Mouse (Mus musculus): ENCODE data around the gene Cfap70.

Cfap70 gene

DNA sequence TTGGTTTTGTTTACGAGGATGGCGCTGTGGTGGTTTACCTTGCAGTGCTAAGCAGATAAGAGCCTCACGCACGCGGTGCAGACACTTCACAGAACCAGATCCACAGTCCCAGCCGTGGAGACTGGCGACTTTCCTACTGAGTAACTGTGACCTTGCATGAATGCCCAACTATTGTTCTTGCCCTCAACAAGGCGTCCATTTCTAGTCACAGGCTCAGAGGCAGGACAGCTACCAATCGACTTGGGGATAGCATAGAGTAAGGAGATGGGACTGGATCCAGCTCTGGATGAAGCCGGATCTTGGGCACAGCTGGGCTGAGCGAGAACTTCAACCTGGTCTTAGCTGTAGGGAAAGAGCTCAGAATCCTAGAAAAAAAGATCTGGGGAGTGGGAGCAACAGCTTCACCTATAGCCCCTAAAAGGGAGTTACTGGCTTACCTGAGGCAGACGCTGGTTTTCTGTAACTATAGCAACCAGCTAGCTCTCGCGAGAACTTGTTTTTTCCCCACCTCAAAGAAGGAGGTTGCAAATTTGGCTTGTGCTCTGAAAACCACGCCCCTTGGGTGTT, at the start of gene Cfap70:
Gene Cfap70, minus strand, starts transcription at position 462 of the 567 bp plus-strand sequence.
- DNase-seq: peak; percentile 52

DNA sequence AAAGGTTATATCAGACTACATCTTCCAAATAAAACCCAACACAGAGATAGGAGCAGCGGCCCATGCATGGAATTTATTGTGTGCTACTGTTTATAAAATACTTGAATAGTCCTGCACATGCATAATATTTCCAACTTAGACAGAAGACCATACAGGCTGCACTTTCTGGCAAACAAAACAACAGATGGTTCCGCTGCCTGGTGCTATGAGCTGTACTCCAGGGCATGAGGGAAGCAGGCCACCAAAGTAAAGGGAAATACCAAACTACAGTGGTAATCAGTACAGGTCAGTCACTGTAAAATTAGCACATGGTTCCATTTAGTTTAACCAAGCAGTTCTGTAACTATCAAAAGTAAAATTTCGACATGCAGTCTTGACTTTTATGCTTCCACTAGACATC, 48.0 kb upstream of the Cfap70 start:
- DNase-seq: no peak

- no peak for DNase-seq
These were observed 44.6 kb upstream of the Cfap70 start, which contains the start of gene Mss51 for GRCm38 (mm10) chr14:20496603-20497002. TSS of gene Mss51 (minus strand) at chr14:20496901.

GRCm38 (mm10) chr14:20486031-20486430, 34.0 kb upstream of the Cfap70 start:
- DNase-seq: no peak

GRCm38 (mm10) chr14:20482051-20482751, 30.2 kb upstream of the Cfap70 start:
- no peak for DNase-seq

DNA sequence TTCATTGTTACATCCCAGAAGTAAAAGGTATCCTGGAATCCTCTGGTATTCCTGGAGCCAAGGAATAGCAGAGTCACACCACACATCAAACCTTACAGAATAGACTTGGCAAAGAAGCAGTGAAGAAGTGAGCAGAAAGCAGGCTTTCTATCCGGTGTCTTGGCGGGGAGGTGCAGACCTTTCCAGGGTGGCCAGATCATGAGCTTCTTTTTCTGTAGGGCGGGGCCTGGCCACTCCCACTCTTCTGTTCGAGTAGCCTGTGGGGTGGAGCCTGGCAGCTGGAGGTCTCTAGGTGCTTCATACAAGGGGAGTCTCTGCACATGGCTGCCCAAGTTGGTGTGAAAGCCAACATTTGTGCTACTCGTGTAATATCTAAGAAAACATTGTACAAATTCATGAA, 29.2 kb upstream of the Cfap70 start:
- DNase-seq: no peak

DNA sequence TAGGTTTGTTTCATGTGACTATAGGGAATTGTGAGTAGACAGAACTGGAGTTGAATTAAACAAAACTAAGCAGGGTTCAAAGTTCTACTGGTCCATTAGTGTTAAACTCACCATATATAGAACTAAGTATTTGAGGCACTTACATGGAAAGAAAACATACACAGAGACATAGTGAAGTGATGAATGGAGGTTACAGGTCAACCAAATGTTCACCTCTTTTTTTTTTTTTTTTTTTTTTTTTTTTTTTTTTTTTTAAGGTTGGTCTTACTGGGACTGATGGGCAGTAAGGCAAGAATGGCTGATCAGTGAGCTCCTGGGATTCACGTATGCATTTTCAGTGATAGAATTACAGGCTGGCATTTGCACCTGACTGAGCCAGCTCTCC, 28.2 kb upstream of the Cfap70 start:
- DNase-seq: no peak

DNA sequence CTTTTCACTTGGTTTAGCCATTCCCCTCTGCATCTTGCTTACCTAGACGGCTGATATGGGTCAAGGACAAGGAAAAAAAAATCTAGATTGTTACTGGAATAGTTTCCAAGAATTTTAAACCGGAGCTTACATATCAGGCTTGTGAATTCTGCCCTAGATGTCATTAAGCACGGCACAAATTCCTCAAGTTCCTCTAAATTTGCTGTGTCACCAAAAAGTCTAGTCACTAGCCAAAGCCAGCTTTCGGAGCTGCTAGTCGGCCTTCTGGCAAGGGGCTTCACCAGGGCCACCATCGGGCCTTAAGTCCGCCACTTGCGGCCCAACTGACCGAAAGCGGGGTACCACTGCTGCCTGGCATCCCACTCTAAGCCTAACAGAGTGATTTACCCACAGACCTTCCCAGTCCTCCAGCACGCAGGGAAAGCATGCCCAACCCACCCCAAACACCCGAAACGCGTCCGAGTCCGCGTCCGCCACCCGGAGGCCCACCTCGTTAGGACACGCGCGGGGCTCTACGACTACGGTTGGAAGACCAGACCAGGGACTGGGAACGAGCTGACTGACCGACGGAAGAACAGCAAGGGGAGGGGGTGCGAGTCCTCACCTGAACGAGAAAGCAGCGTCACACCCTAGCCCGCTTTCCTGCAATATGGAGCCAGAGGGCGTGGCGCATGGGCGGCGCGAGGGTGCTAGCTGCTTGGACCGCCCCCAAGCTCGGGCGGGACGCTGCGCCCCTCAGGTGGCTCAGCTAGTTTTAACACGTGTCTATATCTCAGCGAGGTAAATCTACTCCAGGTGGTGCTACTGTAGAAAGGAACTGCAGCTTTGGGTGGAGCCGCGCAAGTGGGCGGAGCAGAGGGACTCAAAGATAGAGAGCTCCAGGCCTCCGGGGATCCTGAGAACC, 27.5 kb upstream of the Cfap70 start, which contains the start of gene Anxa7:
Gene Anxa7, minus strand, starts transcription at position 843 of the 904 bp plus-strand sequence.
- DNase-seq: peak; percentile 79

DNA sequence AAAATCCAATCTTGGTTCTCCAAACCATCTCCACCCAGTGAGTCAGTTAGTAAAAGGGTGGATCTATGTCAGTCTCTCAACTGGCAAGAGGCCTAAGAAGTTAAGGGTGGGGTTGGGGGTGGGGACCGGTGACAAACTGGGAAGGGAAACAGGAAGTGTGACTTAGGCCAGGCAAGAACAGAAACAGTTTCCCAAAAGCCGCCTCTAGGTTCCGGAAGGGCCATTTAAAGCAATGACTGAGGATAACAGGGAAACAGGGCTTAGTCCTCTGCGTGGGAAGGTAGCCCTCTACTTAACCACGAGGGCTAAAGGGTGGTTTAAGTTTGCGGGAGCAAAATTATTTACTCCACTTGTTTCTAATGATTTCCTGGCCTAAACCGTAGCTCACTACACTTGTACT, 26.8 kb upstream of the Cfap70 start:
- DNase-seq: no peak

DNA sequence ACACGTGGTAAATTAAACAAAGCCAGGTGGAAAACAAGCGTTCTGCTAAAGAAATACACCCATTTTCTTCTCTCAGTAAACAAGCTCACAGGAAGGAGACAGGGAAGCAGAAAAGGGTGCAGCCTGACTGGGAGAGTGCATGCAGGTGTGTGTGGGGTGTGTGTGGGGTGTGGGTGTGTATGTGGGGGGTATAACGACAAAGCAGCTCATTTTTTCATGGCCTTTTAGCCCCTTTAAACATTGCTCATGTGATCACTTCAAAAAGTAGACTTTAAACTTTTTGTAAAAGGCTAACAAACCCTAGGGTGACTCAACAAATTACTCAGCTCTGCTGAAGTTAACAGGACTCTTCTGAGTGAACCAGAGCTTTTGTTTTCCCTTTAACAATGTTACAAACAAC, 26.4 kb upstream of the Cfap70 start:
- DNase-seq: no peak

GRCm38 (mm10) chr14:20477261-20478025, 25.4 kb upstream of the Cfap70 start:
- DNase-seq: no peak

GRCm38 (mm10) chr14:20460216-20460615, 8.2 kb upstream of the Cfap70 start:
- no peak for DNase-seq

DNA sequence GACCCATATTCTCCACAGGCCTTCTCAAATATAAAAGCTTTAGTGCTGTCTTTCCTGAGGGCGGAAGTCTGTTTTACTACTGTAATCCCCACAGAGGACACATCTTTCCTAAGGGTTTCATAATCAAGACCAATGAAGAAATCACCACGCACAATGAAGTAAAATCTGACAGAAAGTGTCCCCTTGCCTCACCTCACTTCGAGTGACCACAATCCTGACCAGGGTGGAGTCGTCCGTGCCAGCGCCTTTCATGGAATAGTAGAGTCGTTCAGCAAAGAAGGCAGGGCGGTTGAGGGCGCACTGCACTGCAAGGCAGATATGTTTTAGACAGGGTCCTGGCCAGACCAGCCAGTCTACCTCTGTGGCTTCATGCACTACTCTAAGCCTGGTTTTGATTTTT, 6.4 kb upstream of the Cfap70 start:
- DNase-seq: no peak

GRCm38 (mm10) chr14:20452929-20453328, 903 bp upstream of the Cfap70 start:
- DNase-seq: no peak

DNA sequence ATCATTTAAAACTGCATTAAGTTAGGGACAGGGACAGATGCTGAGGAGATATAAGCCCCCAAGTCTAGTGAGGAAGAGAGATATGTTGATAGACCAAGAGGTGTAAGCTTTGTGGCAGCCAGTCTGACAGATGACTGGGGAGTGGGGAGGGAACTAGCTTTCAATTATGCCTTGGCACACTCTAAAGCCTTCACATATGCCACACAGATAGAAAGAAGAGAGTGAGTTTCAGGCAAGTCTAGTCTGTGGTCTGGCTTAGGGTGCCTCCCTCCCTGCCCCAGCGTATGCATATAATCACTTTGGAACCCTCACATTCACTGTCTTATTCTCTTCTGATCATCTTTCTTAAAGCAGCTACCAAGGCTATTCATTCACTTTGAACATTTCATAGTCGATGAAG, 724 bp downstream of the Cfap70 start:
- DNase-seq: no peak

DNA sequence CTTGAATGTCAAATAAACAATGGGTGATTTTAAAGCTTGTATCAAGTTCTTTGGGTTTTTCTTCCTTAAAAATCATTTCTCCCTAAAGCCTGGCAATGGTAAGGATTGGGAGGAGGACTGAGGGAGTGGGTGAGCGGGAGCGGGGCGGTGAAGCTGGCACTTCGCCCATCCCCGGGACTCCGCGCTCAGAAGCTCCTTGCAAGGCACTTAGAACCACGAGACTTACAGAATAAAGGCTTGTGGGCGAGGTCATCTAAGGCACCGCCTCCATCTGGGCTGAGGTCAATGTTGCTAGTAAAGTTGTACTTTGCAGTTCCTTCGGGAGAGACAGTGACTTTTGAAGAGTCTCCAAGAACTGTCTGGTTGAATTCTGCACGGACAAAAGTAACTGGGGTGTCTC, 4.8 kb downstream of the Cfap70 start:
- peak; percentile 39 for DNase-seq

- DNase-seq: no peak
These were observed 9.8 kb downstream of the Cfap70 start for GRCm38 (mm10) chr14:20442252-20442651.

DNA sequence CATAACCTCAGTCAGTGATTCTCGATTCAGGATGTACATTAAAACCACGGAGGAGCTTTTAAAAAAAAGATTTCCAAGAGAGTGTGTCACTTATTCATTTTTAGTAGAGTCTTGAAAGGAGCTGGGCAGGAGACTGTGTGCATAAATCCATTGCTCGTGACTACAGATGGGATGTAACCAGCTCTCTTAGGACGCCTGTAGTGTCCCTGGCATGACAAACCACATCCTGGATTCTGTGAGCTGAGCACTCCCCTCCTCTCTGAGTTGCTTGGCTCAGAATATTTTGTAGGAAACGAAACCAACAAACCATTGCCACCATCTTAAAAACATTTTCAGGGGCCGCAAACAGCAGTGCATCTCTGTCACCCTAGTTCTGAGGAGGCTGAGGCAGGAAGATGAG, 15.1 kb downstream of the Cfap70 start:
- DNase-seq: no peak

- DNase-seq: peak; percentile 30
These were observed 19.6 kb downstream of the Cfap70 start for GRCm38 (mm10) chr14:20432420-20432819.

DNA sequence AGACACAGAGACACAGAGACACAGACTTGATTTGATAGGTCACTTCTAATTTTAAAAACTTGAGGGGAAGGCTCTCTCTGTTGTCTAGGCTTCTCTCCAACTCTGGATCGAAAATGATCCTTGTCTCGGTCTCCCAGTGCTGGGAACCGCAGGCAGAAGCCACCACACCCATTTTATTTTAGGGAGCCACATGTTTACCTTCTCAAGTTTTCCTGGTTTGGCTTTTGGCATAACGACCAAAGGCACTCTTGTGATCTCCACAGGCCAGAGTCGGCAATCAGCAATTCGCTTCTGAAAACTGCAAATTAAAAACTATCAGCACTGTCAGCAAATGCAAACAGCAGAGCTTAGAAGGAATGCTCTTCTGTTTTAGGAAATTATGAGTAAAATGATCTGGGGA, 20.3 kb downstream of the Cfap70 start:
- no peak for DNase-seq

GRCm38 (mm10) chr14:20429833-20430232, 22.2 kb downstream of the Cfap70 start:
- DNase-seq: no peak

DNA sequence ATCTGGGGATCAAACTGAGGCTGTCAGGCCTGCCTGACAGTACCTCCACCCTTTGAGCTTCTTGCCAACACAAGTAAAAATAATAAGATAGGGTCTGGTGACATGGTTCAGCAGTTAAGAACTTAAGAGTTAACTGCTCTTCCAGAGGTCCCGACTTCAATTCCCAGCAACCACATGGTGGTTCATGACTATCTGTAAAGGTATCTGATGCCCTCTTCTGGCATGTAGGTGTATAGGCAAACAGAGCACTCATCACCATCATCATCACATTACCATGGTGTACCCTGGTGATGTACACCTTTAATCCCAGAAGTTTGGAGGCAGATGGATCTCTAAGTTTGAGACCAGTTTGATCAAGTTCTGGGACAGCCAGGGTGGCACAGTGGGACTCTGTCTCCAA, 23.4 kb downstream of the Cfap70 start:
- no peak for DNase-seq

DNA sequence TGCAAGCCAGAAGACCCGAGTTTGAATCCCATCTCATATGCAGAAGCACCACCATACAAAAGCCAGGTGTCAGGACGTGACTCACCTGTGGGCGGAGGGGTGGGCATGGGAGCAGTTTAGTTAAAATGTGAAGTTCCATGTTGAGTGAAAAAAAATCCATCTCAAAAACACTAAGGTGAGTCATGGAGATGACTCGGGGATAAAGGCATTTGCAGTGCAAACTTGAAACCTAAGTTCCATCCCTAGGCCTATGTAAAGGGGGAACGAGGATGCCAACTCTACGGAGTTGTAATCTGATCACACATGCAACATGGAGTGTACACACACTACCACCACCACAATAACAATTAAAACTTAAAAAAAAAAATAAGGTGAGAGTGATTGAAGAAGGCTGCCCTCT, 29.0 kb downstream of the Cfap70 start:
- no peak for DNase-seq
